Mouse (Mus musculus) fat pad, adult 2 months (tissue): ENCODE results near the gene Cyp4f40.
"Not testable (repeated sequence)": the region's sequence is repeated elsewhere in the genome, so short reads cannot be mapped to it uniquely, and the experiment has no call there.

Experiments
- DNase-seq: peaks from one replicate; pipeline ENCODE4 v3.0.0-alpha.2; 2011; ENCODE audit warnings: low read depth, low spot score; ENCODE audit errors: extremely low read depth

The Cyp4f40 gene

GRCm38 (mm10) chr17:32658712-32659111 is at the start of gene Cyp4f40:
Gene Cyp4f40 (plus strand): TSS chr17:32658900.
- DNase-seq: no peak

- DNase-seq: not testable (repeated sequence)
Observed at GRCm38 (mm10) chr17:32610231-32610630, 48.5 kb upstream of the Cyp4f40 start.

- DNase-seq: no peak
Observed at GRCm38 (mm10) chr17:32610896-32611295, 47.8 kb upstream of the Cyp4f40 start.

GRCm38 (mm10) chr17:32612417-32612816 is 46.3 kb upstream of the Cyp4f40 start:
- DNase-seq: no peak

- no peak for DNase-seq
Observed at GRCm38 (mm10) chr17:32617252-32617651, 41.4 kb upstream of the Cyp4f40 start.

GRCm38 (mm10) chr17:32621018-32621417 is 37.7 kb upstream of the Cyp4f40 start, which contains the start of gene Cyp4f37:
Gene Cyp4f37 (plus strand): TSS chr17:32621309.
- not testable (repeated sequence) for DNase-seq

- DNase-seq: not testable (repeated sequence)
Observed at GRCm38 (mm10) chr17:32629726-32630125, 29.0 kb upstream of the Cyp4f40 start.

- DNase-seq: no peak
Observed at GRCm38 (mm10) chr17:32631936-32632335, 26.8 kb upstream of the Cyp4f40 start.

GRCm38 (mm10) chr17:32634242-32634971 is 24.3 kb upstream of the Cyp4f40 start:
- not testable (repeated sequence) for DNase-seq

- no peak for DNase-seq
Observed at GRCm38 (mm10) chr17:32634972-32635314, 23.8 kb upstream of the Cyp4f40 start.

- no peak for DNase-seq
Observed at GRCm38 (mm10) chr17:32636341-32636740, 22.4 kb upstream of the Cyp4f40 start.

GRCm38 (mm10) chr17:32637151-32637550 is 21.5 kb upstream of the Cyp4f40 start:
- DNase-seq: no peak

- no peak for DNase-seq
Observed at GRCm38 (mm10) chr17:32646631-32647030, 12.1 kb upstream of the Cyp4f40 start.

- DNase-seq: no peak
Observed at GRCm38 (mm10) chr17:32653860-32654259, 4.8 kb upstream of the Cyp4f40 start.

GRCm38 (mm10) chr17:32657041-32657440 is 1.7 kb upstream of the Cyp4f40 start:
- DNase-seq: no peak

GRCm38 (mm10) chr17:32658246-32658645 is 454 bp upstream of the Cyp4f40 start:
- DNase-seq: no peak

- no peak for DNase-seq
Observed at GRCm38 (mm10) chr17:32673976-32674375, 15.3 kb downstream of the Cyp4f40 start.

GRCm38 (mm10) chr17:32676040-32676635 is 17.4 kb downstream of the Cyp4f40 start:
- DNase-seq: no peak

GRCm38 (mm10) chr17:32680404-32680803 is 21.7 kb downstream of the Cyp4f40 start:
- no peak for DNase-seq

GRCm38 (mm10) chr17:32685048-32685750 is 26.5 kb downstream of the Cyp4f40 start, which contains the start of gene Cyp4f15:
Gene Cyp4f15 (plus strand): TSS chr17:32685627.
- DNase-seq: no peak

GRCm38 (mm10) chr17:32686722-32687121 is 28.0 kb downstream of the Cyp4f40 start:
- no peak for DNase-seq

GRCm38 (mm10) chr17:32690959-32691358 is 32.3 kb downstream of the Cyp4f40 start:
- DNase-seq: no peak
